In the genomic region with DNA sequence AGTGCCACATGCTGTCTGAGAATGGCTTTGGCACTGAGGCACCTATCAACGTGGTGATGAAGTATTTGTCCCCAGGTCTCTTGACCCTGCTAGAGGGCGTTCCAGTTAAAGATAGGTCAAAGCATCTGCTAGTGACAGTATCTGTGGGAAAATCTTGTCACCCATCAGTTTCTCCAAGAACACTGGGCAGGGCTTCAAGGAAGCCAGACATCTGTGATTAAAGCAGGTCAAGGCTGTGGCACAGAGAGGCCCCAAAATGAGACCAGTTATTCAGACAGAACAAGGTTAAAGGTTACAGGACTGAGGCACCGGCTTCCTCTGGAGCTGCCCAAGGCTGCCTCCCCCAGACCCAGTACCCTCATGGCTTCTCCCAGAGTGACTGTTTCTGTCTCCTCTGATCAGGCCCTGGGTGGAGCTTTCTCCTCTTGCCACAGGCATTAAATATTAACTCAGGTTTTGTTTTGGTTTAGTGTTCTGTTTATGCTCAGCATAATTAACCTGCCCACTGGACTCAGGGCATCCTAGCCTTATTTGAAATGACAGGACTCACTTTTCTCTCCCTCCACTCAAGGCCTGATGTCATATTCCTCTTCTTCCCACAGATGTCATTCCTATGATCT, we compare ENCODE assay signal across 19 mouse cellular contexts.
DNase-seq lines count a peak whose midpoint lies in the region; ATAC-seq and TF ChIP-seq lines count a peak whose summit lies in the region.
"Had no signal": no experiment of that assay in that cellular context is flagged by ENCODE, and none has a peak within 500 bp of the region (broad histone marks: within the 10 kb centered on the region; RNA-seq: fewer than 3 reads in every experiment).

No protein-coding gene starts in this region.

- no peak for TF ChIP-seq POLR2A in lung, adult 2 months (IDR thresholded peaks at IDR 0.05; ENCODE audit: borderline replicate concordance, extremely low read depth, low read depth, low read length)

- H3K27ac ChIP-seq in kidney, postnatal 0 days, result peak overlapping the region; percentile 63; the same call in 1 of the 2 replicates
- H3K27ac ChIP-seq: forebrain, embryonic 15.5 days; hindbrain, embryonic 15.5 days; limb, embryonic 13.5 days; liver, embryonic 13.5 days; lung, embryonic 15.5 days; midbrain, embryonic 12.5 days had no signal

- DNase-seq in adrenal gland, adult 2 months, result peak; percentile 53
- DNase-seq in adrenal gland, postnatal 25 days, result no peak
- peak; percentile 19 for DNase-seq in lung, postnatal 36 days
- no peak for DNase-seq in lung, adult 2 months
- DNase-seq in kidney, postnatal 0 days (ENCODE audit: low spot score), result no peak
- no peak for DNase-seq in gastrocnemius, adult 18-20 months (ENCODE audit: low spot score)
- no peak for DNase-seq in embryo, embryonic 10.5 days (ENCODE audit: low spot score)
- DNase-seq: cerebellum, adult 9-11 months; embryo, embryonic 11 days; heart, postnatal 14 days; liver, embryonic 13.5 days; thymus, postnatal 14 days had no signal

- H3K9ac ChIP-seq in kidney, postnatal 0 days (ENCODE audit: low read depth, low read length), result no peak overlapping the region
- H3K9ac ChIP-seq: forebrain, embryonic 15.5 days; heart, embryonic 12.5 days; hindbrain, embryonic 15.5 days; limb, embryonic 13.5 days; liver, embryonic 13.5 days; lung, embryonic 15.5 days; midbrain, embryonic 12.5 days had no signal

- no peaks in the 10 kb centered on the region for H3K27me3 ChIP-seq in kidney, postnatal 0 days (ENCODE audit: insufficient read depth, low read length)
- H3K27me3 ChIP-seq: forebrain, embryonic 15.5 days; heart, embryonic 12.5 days; hindbrain, embryonic 15.5 days; limb, embryonic 13.5 days; liver, embryonic 13.5 days; lung, embryonic 15.5 days; midbrain, embryonic 12.5 days had no signal

- WGBS in lung, adult 2 months, result 30% methylated on average over 3 of the region's 3 CpGs
- 20% methylated on average over 3 of the region's 3 CpGs for WGBS in kidney, postnatal 0 days

- no peaks in the 10 kb centered on the region for H3K9me3 ChIP-seq in kidney, postnatal 0 days (replicated peaks; ENCODE audit: low read length)
- H3K9me3 ChIP-seq: forebrain, embryonic 15.5 days; G1E; heart, embryonic 12.5 days; hindbrain, embryonic 15.5 days; limb, embryonic 13.5 days; liver, embryonic 13.5 days; lung, embryonic 15.5 days; midbrain, embryonic 12.5 days had no signal

- peak; percentile 65; the same call in 1 of the 2 replicates for ATAC-seq in kidney, postnatal 0 days (replicated peaks; ENCODE audit: low FRiP score, low read depth)
- ATAC-seq: forebrain, embryonic 15.5 days had no signal

- H3K36me3 ChIP-seq in kidney, postnatal 0 days (ENCODE audit: insufficient read depth, low read length), result no peaks in the 10 kb centered on the region
- H3K36me3 ChIP-seq: forebrain, embryonic 15.5 days; G1E; heart, embryonic 12.5 days; hindbrain, embryonic 15.5 days; limb, embryonic 13.5 days; liver, embryonic 13.5 days; lung, embryonic 15.5 days; midbrain, embryonic 12.5 days had no signal

- H3K4me2 ChIP-seq in kidney, postnatal 0 days (ENCODE audit: low read length), result no peak overlapping the region
- H3K4me2 ChIP-seq: forebrain, embryonic 15.5 days; heart, embryonic 12.5 days; hindbrain, embryonic 15.5 days; limb, embryonic 13.5 days; liver, embryonic 13.5 days; lung, embryonic 15.5 days; midbrain, embryonic 12.5 days had no signal

- H3K4me1 ChIP-seq in lung, adult 2 months (ENCODE audit: control insufficient read depth, insufficient read depth, low read length), result peaks cover 17% of the 10 kb centered on the region
- H3K4me1 ChIP-seq in kidney, postnatal 0 days (replicated peaks; ENCODE audit: insufficient read depth, low read length), result peaks cover 19% of the 10 kb centered on the region
- H3K4me1 ChIP-seq: forebrain, embryonic 15.5 days; heart, embryonic 12.5 days; hindbrain, embryonic 15.5 days; liver, embryonic 13.5 days; midbrain, embryonic 12.5 days had no signal

- TF ChIP-seq CTCF in lung, adult 2 months (IDR thresholded peaks at IDR 0.05; ENCODE audit: insufficient read depth, low read length), result no peak
- no peak for TF ChIP-seq CTCF in kidney, postnatal 0 days (IDR thresholded peaks at IDR 0.05; ENCODE audit: low read depth)

- no peak overlapping the region for H3K4me3 ChIP-seq in lung, adult 2 months (replicated peaks; ENCODE audit: extremely low read depth, low read depth, low read length)
- no peak overlapping the region for H3K4me3 ChIP-seq in kidney, postnatal 0 days (replicated peaks; ENCODE audit: low read depth, low read length)
- H3K4me3 ChIP-seq: forebrain, embryonic 15.5 days; heart, embryonic 12.5 days; hindbrain, embryonic 15.5 days; limb, embryonic 13.5 days; liver, embryonic 13.5 days; lung, embryonic 15.5 days; midbrain, embryonic 12.5 days had no signal

Comparison
In these comparisons a context has a peak if more than half of its experiments do, and no peak if none do; other contexts are left out.
1. DNase-seq: peak in adrenal gland, adult 2 months (single experiment) and lung, postnatal 36 days (single experiment); none in adrenal gland, postnatal 25 days (single experiment), lung, adult 2 months (single experiment), kidney, postnatal 0 days (single experiment), gastrocnemius, adult 18-20 months (single experiment) and embryo, embryonic 10.5 days (single experiment).